Mouse (Mus musculus) embryonic facial prominence, embryonic 14.5 days (tissue): ENCODE data around the gene Klk10. TPM values are rescaled to one million over a fixed set of nuclear protein-coding genes. Genes with fewer than 3 reads are reported as not detected.

Experiments
- polyA plus RNA-seq: library from polyadenylated mRNA; unstranded; fragments of >200 nt; fragmentation: Nextera tagmentation; extraction: Ambion mirVana; gene quantifications from 2 replicates; pipeline ENCODE4 v1.2.1, GENCODE M21; 2014

The Klk10 gene
- polyA plus RNA-seq, 1 experiment from 2014 or later = 17.2 TPM

Other genes starting within 250 kb of the Klk10 start
- 2.5 and 2.8 TPM in 2 replicates for gene Cd33, start 236.6 kb upstream of the Klk10 start, polyA plus RNA-seq
- 2.7 and 3.3 TPM in 2 replicates for gene Zfp658, start 218.8 kb upstream of the Klk10 start, polyA plus RNA-seq
- gene Zfp719, start 201.4 kb upstream of the Klk10 start, polyA plus RNA-seq = 13.0 and 14.4 TPM in 2 replicates
- 0.39 and 0.47 TPM in 2 replicates for gene Zfp819, start 173.9 kb upstream of the Klk10 start, polyA plus RNA-seq
- gene Ceacam18, start 146.3 kb upstream of the Klk10 start, polyA plus RNA-seq = not detected in 2 replicates
- 0.68 and 0.88 TPM in 2 replicates for gene Siglece, start 120.9 kb upstream of the Klk10 start, polyA plus RNA-seq
- gene Ctu1, start 109.0 kb upstream of the Klk10 start, polyA plus RNA-seq = 10.5 and 12.2 TPM in 2 replicates
- gene Klk14, start 90.6 kb upstream of the Klk10 start, polyA plus RNA-seq = 0.22 TPM in 1 of 2 replicates, not detected in the other
- 1.8 and 3.0 TPM in 2 replicates for gene Klk13, start 68.5 kb upstream of the Klk10 start, polyA plus RNA-seq
- gene Klk12, start 12.1 kb upstream of the Klk10 start, polyA plus RNA-seq = 0.37 and 0.65 TPM in 2 replicates
- 3.2 and 5.3 TPM in 2 replicates for gene Klk11, start 6.4 kb upstream of the Klk10 start, polyA plus RNA-seq
- 0.28 and 0.49 TPM in 2 replicates for gene Klk9, start 10.9 kb downstream of the Klk10 start, polyA plus RNA-seq
- 25.7 and 27.4 TPM in 2 replicates for gene Klk8, start 16.5 kb downstream of the Klk10 start, polyA plus RNA-seq
- gene Klk7, start 30.3 kb downstream of the Klk10 start, polyA plus RNA-seq = 1.1 and 1.6 TPM in 2 replicates
- gene Klk6, start 43.5 kb downstream of the Klk10 start, polyA plus RNA-seq = 0.18 and 0.42 TPM in 2 replicates
- 1.3 and 1.6 TPM in 2 replicates for gene Klk5, start 60.9 kb downstream of the Klk10 start, polyA plus RNA-seq
- 0.14 TPM in 1 of 2 replicates, not detected in the other for gene Klk4, start 100.1 kb downstream of the Klk10 start, polyA plus RNA-seq
- gene Klk15, start 152.7 kb downstream of the Klk10 start, polyA plus RNA-seq = not detected in 2 replicates
- not detected in 2 replicates for gene Klk1b8, start 169.6 kb downstream of the Klk10 start, polyA plus RNA-seq
- not detected in 2 replicates for gene Klk1b1, start 185.7 kb downstream of the Klk10 start, polyA plus RNA-seq
- not detected in 2 replicates for gene Klk1b9, start 195.0 kb downstream of the Klk10 start, polyA plus RNA-seq
- not detected in 2 replicates for gene Klk1b11, start 214.8 kb downstream of the Klk10 start, polyA plus RNA-seq
- 1.2 and 2.2 TPM in 2 replicates for gene Klk1b26, start 231.1 kb downstream of the Klk10 start, polyA plus RNA-seq